Mouse (Mus musculus) T-helper 17 cell (primary cell): Measurements from ENCODE around the gene Rras2.

Experiments used
- in situ Hi-C, 2 experiments: fragments of 300-600 bp; cut with MboI, MseI; formaldehyde crosslinking; loops; 1 replicate in 1 of 2; 2 replicates in 1 of 2; pipeline ENCODE4 v1.15.1; 2025; ENCODE audit warnings: high pct_unique_total_duplicates in 2 of 2

The Rras2 gene

GRCm38 (mm10) chr7:114117444-114117905 is at the start of gene Rras2:
Gene Rras2, minus strand, starts transcription at chr7:114117781.
- in situ Hi-C loops, result loop anchor here in 1 of 2 experiments (5.0 kb wide), 1 partner anchor 45 kb away; no protein-coding TSS in a partner anchor

GRCm38 (mm10) chr7:114162975-114163374 is 45.4 kb upstream of the Rras2 start:
- in situ Hi-C loops, result loop anchor here in 1 of 2 experiments (25.0 kb wide), 1 partner anchor 1274 kb away; no protein-coding TSS in a partner anchor

- in situ Hi-C loops, result loop anchor here in 1 of 2 experiments (25.0 kb wide), 1 partner anchor 1276 kb away; no protein-coding TSS in a partner anchor
Measured at GRCm38 (mm10) chr7:114161101-114161500, 43.5 kb upstream of the Rras2 start.

- in situ Hi-C loops, result loop anchor here in 1 of 2 experiments (25.0 kb wide), 1 partner anchor 1280 kb away; no protein-coding TSS in a partner anchor
Measured at GRCm38 (mm10) chr7:114157716-114158278, 40.2 kb upstream of the Rras2 start.

- in situ Hi-C loops, result loop anchor here in 1 of 2 experiments (25.0 kb wide), 1 partner anchor 1281 kb away; no protein-coding TSS in a partner anchor
Measured at GRCm38 (mm10) chr7:114156364-114156763, 38.8 kb upstream of the Rras2 start.

- in situ Hi-C loops, result loop anchor here in 1 of 2 experiments (25.0 kb wide), 1 partner anchor 1282 kb away; no protein-coding TSS in a partner anchor
Measured at GRCm38 (mm10) chr7:114155053-114155865, 37.7 kb upstream of the Rras2 start.

- in situ Hi-C loops, result loop anchor here in 1 of 2 experiments (25.0 kb wide), 1 partner anchor 1286 kb away; no protein-coding TSS in a partner anchor
Measured at GRCm38 (mm10) chr7:114151036-114151780, 33.6 kb upstream of the Rras2 start.

GRCm38 (mm10) chr7:114149564-114149963 is 32.0 kb upstream of the Rras2 start:
- in situ Hi-C loops, result no loop called here

GRCm38 (mm10) chr7:114149135-114149534 is 31.6 kb upstream of the Rras2 start:
- in situ Hi-C loops, result no loop called here

GRCm38 (mm10) chr7:114145841-114146240 is 28.3 kb upstream of the Rras2 start:
- in situ Hi-C loops, result no loop called here

GRCm38 (mm10) chr7:114142151-114142798 is 24.7 kb upstream of the Rras2 start:
- in situ Hi-C loops, result no loop called here

- in situ Hi-C loops, result no loop called here
Measured at GRCm38 (mm10) chr7:114140026-114140425, 22.4 kb upstream of the Rras2 start.

GRCm38 (mm10) chr7:114139400-114139799 is 21.8 kb upstream of the Rras2 start:
- in situ Hi-C loops, result no loop called here

GRCm38 (mm10) chr7:114138261-114138660 is 20.7 kb upstream of the Rras2 start:
- in situ Hi-C loops, result no loop called here

GRCm38 (mm10) chr7:114135166-114135565 is 17.6 kb upstream of the Rras2 start:
- in situ Hi-C loops, result no loop called here

GRCm38 (mm10) chr7:114133957-114134356 is 16.4 kb upstream of the Rras2 start:
- in situ Hi-C loops, result no loop called here

GRCm38 (mm10) chr7:114132316-114132715 is 14.7 kb upstream of the Rras2 start:
- in situ Hi-C loops, result no loop called here

GRCm38 (mm10) chr7:114129281-114129680 is 11.7 kb upstream of the Rras2 start:
- in situ Hi-C loops, result no loop called here

- in situ Hi-C loops, result loop anchor here in 1 of 2 experiments (5.0 kb wide), 1 partner anchor 46 kb away; no protein-coding TSS in a partner anchor
Measured at GRCm38 (mm10) chr7:114118180-114118579, 599 bp upstream of the Rras2 start.

GRCm38 (mm10) chr7:114116711-114117351 is 750 bp downstream of the Rras2 start:
- in situ Hi-C loops, result loop anchor here in 1 of 2 experiments (5.0 kb wide), 1 partner anchor 45 kb away; no protein-coding TSS in a partner anchor
